Mouse (Mus musculus): Measurements from ENCODE around the gene Cyth3.
A peak's percentile ranks its signal among the peaks of the same experiment; 100 is the strongest.

Gene Cyth3

DNA sequence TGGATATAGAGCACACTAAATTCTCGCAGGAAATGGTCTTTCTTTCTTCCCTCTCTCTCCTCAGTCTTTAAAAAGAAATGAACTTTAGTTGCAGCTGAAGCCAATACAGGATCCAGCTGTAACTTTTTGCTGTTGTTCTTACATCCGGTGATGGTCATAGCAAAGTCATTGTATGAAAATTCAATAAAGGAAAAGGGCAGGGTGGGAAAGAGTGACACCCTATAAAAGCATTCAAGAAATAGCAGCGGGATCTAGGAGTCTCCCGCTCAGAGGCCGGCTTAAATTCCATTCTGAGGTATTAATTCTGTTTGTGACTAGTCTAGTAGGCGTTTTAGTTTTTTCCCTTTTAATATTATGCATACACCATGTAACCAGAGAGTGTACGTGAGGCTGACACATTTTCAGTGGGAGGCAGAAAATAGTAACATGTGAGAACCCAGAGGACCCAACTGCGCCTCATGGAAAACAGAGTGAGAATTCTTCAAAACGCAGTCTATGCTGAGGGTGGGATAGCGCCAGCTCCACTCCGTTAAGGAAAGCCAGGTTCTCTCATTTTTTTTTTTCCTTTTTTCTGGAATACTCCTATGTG, 15.7 kb downstream of the Cyth3 start:
- DNase-seq = no peak

- DNase-seq = no peak
Measured at GRCm38 (mm10) chr5:143638516-143639270, 16.4 kb downstream of the Cyth3 start.

DNA sequence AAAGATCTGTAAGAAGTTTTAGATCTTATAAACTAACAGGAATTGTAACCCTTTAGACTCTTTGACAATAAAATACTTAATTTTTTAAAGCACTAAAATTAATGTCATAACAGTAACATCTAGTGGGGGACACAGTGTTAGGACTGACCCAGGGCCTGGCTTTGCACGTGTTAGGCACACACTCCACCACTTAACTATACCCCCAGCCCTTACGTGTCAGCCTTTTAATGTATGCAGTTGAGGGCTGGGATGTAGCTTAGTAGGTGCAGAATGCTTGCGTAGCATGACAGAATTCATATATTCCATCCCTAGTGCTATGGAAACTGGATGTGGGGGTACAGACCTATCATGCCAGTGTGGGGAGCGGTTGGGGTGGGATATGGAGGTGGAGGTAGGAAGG, 17.1 kb downstream of the Cyth3 start:
- no peak for DNase-seq

DNA sequence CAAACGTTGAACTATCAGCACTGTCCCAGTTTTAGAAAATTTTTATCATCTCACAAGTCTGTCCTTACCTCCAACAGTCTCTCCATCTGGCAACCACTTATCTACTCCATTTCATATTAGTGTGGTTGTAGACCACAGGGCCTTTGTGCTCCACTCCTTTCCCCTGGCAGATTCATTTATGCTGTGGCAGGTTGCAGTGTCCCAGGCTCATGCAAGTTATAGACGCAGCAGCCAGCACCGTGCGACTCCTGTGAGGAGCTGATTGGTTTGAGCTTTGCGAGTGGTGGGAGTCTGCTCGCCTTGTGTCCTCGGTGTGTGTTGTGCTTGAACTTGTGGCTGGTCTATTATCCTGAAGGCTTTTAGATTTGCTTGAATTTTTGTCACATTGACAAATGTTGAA, 17.6 kb downstream of the Cyth3 start:
- no peak for DNase-seq

DNA sequence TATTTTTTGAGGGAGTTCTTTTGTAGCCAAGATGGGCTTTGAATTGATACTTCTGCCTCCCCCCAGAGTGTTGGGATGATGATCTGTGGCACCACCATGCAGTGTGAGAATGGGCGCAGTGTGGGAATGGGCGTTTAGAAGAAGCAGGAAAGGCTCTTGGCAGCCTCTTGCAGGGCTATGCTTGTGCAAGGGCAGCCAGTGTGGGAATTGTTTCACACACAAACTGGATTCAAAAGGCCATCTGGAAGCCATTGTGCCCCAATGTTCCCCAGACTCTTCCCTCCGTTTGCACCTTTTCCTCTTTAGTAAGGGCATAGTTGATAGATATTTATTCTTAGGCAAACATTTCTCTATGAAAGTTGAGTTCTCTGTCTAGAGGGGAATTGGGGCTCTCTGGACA, 19.3 kb downstream of the Cyth3 start:
- no peak for DNase-seq

DNA sequence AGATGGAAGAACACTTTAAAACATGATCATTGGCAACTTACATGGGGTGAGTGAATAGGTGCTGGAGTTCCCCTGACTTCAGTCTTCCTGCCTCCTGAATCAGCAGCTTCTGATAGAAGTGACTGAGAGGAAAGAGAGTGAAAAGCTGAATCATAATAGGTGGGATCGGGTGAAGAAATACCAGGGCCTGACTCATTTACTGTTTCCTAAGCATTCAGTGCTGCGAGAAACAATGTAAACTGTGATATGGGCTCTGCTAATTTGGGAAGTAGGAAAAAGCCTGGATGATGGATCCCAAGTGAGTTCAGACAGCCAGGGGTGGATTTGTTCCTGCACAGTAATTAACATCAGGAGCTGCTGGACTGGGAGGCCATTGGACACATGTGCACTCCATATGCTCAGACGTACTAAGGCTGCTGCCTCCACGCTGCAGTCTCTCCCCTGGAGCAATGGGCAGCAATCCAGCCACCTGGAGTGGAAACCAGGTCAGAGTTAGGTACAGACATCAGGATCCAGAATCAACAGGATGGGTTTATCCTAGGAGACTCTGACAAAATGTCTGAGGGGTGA, 20.1 kb downstream of the Cyth3 start:
- no peak for DNase-seq

GRCm38 (mm10) chr5:143645976-143646375, 23.7 kb downstream of the Cyth3 start:
- no peak for DNase-seq

- no peak for DNase-seq
Measured at GRCm38 (mm10) chr5:143647412-143647811, 25.2 kb downstream of the Cyth3 start.

DNA sequence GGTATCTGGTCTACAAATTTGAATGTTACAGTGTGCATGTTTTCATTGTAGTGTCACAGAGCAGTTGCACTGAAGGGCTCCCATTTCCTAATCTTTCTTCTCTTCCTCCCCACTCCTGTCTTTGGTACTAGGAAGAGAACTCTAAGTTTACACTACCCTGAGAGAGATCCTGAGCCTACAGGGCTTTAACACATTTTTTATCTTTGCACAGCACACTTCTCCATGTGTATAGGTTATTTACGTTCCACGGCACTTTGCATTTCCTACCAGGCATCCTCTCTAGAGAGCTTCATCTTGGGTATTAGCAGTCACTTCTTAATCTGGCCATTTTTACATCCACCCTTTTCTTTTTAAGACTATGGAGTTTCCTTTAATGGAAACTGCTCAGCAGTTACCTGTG, 25.8 kb downstream of the Cyth3 start:
- no peak for DNase-seq

DNA sequence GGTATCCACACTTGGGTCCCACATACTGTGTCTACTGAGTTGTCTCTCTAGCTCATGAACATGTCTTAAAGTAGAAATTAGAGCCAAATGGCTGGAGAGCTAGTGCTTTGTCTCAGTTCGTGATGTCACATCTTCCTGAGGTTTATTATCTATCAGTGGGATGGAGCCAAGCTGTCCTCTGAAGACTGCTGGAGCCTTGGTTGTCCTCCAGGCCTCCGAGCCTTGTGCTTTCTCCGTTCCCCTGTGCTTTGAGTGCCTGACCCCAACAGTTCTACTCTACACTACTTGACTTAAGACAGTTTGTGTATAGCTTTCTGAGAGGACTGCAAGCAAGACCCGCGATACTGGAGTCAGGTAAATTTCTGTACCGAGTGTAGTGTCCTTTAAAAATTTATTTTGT, 26.9 kb downstream of the Cyth3 start:
- DNase-seq = no peak

DNA sequence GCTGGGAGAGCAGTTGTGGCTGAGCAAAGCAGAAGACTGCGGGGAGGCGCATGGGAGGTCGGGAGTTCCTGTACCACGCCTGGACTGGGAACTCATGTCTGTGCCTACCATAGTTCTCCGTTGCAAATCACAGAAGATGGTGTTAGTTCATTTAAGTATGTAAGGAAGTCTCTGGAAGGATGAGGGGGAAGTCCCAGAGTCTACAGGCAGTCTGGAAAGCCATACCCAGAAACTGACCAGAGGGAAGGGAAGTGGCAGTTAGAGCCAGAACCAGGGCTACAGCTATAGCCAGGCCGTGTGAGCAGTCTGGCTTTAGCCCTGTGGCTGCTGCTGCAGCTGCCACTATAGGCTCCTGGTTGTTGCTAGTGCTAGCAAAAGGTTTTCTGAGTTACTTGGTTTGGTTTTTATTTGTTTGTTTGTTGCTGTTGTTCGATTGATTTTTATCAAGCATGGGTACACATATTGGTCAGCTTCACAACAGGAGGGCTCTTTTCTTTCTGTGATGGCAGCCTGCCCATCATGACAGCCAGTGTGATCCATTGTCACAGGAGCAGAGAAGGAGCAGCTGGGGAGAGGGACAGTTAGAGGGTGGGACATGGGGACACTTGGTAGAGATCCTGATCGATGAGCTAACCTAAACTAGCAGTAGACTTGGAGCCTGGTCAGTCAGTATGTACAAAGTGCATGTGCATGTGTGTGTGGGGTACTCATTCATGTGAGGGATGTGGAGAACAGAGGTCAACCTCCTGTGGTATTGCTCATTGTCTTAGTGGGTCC, 29.8 kb downstream of the Cyth3 start:
- DNase-seq = no peak

- no peak for DNase-seq
Measured at GRCm38 (mm10) chr5:143653497-143653896, 31.2 kb downstream of the Cyth3 start.

- peak; percentile 42 for DNase-seq
Measured at GRCm38 (mm10) chr5:143654670-143655510, 32.6 kb downstream of the Cyth3 start.

DNA sequence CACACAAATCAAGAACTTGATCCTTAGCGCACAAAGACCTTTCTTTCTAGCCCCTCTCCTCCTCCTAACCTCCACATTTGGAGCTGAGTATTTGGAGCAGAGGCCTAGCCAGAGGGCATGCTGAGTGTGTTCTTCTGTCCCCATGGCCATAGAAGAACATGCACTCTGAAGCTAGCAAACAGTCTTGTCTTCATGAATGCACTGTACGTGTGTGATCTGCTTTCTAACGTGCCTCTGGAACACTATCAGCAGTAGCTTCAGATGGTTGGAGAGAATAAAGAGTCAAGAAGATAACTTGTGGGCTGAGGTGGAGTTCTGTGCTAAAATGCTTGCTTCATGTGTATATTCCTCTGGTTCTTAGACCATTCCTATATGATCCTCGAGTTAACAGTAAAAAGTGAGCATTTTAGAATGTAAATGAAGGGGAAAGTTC, 33.3 kb downstream of the Cyth3 start:
- no peak for DNase-seq

DNA sequence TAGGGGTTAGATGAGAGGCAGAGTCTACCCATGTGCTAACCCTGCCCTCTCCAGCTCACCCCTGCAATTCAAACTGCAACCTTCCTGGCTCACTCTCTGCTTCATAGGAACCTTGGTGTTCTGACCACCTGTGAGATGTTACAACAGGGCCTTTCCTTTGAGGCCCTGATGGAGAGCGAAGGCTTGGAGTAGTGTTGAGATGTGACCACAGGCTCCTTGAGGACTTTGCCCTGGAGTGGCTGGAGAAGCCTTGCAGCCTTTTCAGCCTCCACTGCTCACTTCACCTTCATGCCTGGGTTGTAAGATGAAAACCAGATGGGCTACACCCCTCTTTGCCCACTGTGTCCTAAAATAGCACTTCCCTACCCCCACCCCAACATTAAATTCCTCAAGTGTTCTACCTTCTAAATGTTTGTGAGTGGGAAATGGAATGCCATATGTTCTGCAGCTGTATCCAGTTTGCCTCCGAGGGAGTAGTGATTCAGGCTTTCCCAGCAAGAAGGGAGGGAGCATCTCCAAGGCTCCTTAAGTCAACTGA, 34.5 kb downstream of the Cyth3 start:
- DNase-seq = peak; percentile 22

GRCm38 (mm10) chr5:143659021-143659523, 36.8 kb downstream of the Cyth3 start:
- DNase-seq = no peak

GRCm38 (mm10) chr5:143663074-143663687, 40.9 kb downstream of the Cyth3 start:
- no peak for DNase-seq

- DNase-seq = no peak
Measured at GRCm38 (mm10) chr5:143665561-143665960, 43.3 kb downstream of the Cyth3 start.

GRCm38 (mm10) chr5:143666015-143666414, 43.8 kb downstream of the Cyth3 start:
- no peak for DNase-seq

DNA sequence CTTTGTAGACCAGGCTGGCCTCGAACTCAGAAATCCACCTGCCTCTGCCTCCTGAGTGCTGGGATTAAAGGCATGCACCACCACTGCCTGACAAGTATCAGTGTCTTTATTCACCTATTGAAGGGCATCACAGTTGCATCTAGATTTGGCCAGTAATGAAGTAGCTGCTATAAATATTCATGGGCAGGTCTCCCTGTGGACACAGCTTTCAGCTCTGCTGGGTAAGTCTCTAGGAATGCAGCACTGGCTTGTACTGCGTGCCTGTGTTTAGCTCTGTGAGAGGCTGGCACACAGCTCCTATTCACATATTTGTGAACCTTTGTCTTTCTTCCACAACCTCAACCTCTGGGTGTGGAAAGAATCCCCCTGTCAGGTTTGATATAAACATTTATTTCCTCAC, 46.6 kb downstream of the Cyth3 start:
- DNase-seq = no peak

GRCm38 (mm10) chr5:143669393-143669792, 47.1 kb downstream of the Cyth3 start:
- DNase-seq = no peak

- peak; percentile 11 for DNase-seq
Measured at GRCm38 (mm10) chr5:143669839-143670238, 47.6 kb downstream of the Cyth3 start.

Data from thymus, postnatal 14 days (tissue).